Mouse (Mus musculus): ENCODE results near the gene Gm49711. TPM values are rescaled to one million over a fixed set of nuclear protein-coding genes. Genes with fewer than 3 reads are reported as not detected.

The Gm49711 gene
- polyA plus RNA-seq, 1 experiment: not detected

DNA sequence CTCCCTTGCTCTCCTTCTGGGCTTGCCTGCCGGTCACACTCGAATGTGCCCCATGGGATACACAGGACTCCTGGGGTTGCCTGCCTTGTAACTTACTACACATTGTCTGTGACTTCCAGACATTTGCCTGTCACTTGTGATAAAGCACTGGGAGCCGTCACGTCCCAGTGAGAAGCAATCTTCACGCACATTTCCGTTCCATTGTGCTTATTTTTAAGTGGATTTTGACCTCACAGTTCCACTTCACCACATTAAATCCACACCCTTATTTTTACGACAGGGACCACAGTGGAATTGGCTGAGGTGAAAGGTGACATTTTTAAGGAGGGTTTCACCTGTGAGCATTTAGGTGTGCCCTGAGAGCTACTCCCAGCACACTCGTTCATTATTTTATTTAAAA is 21.4 kb upstream of the Gm49711 start:
- H3K4me3 ChIP-seq (ENCODE audit: insufficient read depth, low read length): no peak overlapping the region
- no peaks in the 10 kb centered on the region for H3K4me1 ChIP-seq (ENCODE audit: control insufficient read depth, insufficient read depth, low read length)
- TF ChIP-seq POLR2A (IDR thresholded peaks at IDR 0.05; ENCODE audit: low read depth, low read length) (no peak), CTCF (IDR thresholded peaks at IDR 0.05; ENCODE audit: borderline replicate concordance, insufficient read depth, low read length) (no peak)
- H3K27ac ChIP-seq (ENCODE audit: insufficient read depth, low read length): no peak overlapping the region

DNA sequence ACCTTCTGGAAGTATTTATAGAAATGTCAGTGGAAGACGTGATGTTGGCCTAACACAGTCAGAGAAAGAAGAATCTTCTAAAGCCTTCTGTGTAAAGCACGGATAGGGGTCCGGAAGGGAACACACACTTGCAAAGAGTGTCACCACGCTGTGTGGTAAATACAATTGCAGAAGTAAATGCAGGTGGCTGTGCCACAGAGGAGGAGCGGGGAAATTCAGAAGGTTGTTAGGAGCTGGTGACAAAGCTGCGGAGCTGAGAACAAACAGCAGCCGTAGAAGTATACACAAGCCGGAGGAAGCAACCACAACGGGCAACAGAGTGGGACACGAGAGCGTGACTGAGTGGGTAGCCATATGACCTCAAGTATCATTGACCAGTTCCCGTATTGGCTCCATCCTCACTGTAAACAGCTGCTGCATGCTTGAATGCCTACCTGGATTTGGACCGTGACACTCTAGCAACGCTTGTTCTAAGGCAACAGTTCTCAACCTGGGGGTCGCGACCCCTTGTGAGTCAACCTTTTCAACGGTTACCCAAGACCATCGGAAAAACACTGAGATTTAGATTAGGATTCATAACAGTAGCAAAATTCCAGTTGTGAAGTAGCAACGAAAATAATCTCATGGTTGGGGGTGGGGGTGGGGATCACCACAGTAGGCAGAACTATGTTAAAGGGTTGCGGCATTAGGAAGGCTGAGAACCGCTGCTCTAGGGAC is 20.1 kb upstream of the Gm49711 start:
- Histone ChIP-seq H3K4me3 (ENCODE audit: insufficient read depth, low read length) (no peak overlapping the region), H3K27ac (ENCODE audit: insufficient read depth, low read length) (no peak overlapping the region), H3K4me1 (ENCODE audit: control insufficient read depth, insufficient read depth, low read length) (no peaks in the 10 kb centered on the region)
- TF ChIP-seq POLR2A (IDR thresholded peaks at IDR 0.05; ENCODE audit: low read depth, low read length): no peak
- TF ChIP-seq CTCF (IDR thresholded peaks at IDR 0.05; ENCODE audit: borderline replicate concordance, insufficient read depth, low read length): no peak

DNA sequence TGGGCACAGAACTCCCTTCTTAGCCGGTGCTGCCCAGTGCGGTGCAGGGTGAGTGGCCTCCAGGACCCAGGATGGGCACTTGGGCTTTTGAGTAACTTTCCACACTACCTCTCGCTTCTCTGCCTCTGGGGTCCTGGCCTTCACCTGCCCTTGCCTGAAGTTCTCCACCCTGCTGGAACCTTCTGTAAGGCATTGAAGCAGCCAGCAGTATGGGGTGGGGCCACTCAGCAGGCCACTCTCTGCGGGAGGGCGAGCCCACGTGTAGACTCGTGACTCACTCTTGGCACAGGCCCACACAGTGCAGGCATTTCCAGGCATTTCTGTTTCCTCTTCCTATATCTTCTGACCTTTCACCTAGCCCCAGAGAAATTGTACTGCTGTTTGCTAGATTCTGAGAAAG is 18.7 kb upstream of the Gm49711 start:
- no peaks in the 10 kb centered on the region for H3K4me1 ChIP-seq (ENCODE audit: control insufficient read depth, insufficient read depth, low read length)
- H3K4me3 ChIP-seq (ENCODE audit: insufficient read depth, low read length): no peak overlapping the region
- no peak for TF ChIP-seq CTCF (IDR thresholded peaks at IDR 0.05; ENCODE audit: borderline replicate concordance, insufficient read depth, low read length)
- no peak for TF ChIP-seq POLR2A (IDR thresholded peaks at IDR 0.05; ENCODE audit: low read depth, low read length)
- H3K27ac ChIP-seq (ENCODE audit: insufficient read depth, low read length): no peak overlapping the region

DNA sequence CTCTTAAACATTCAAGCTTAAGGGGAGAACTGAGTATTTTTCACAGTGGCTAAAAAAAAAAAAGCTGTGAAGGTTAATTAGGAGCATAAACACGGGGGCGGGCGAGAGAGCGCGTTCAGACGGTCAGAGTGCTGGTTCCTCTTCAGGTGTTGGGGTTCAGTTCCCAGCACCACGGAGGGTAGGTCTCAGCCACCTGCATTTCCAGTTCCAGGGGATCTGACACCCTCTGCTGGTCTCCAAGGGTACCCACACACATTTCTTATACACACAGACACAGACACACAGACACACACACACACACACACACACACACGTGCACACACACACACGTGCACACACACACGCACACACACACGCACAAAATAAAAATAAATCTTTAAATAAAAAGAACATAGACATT is 18.1 kb upstream of the Gm49711 start:
- no peaks in the 10 kb centered on the region for H3K4me1 ChIP-seq (ENCODE audit: control insufficient read depth, insufficient read depth, low read length)
- no peak overlapping the region for H3K4me3 ChIP-seq (ENCODE audit: insufficient read depth, low read length)
- no peak overlapping the region for H3K27ac ChIP-seq (ENCODE audit: insufficient read depth, low read length)
- no peak for TF ChIP-seq CTCF (IDR thresholded peaks at IDR 0.05; ENCODE audit: borderline replicate concordance, insufficient read depth, low read length)
- no peak for TF ChIP-seq POLR2A (IDR thresholded peaks at IDR 0.05; ENCODE audit: low read depth, low read length)

DNA sequence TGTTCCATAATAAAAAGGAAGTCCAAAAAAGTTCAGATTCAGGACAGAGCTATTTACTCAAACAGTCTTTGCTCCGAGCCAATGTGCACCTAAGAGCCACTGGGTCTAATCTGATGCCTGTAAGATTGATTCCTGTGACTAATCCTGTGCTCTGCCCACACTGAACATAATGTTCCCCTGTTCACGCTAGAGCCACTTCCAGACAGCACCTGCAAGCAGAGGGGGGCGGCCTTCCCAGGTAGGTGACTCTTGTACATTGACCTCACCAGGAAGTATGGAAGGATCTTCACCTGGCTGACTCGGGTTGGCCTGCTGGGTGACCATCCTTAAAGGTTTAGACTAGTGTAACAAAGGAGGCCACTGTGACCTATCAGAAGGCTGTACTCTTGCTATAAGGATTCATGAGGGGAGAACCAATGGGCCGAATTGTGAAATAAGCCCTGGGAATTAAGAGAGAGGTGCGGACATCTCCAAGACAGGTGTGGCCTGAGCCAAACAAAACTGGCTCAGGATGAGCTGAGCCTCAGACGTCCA is 6.3 kb upstream of the Gm49711 start:
- no peak overlapping the region for H3K4me3 ChIP-seq (ENCODE audit: insufficient read depth, low read length)
- H3K27ac ChIP-seq (ENCODE audit: insufficient read depth, low read length): no peak overlapping the region
- no peak for TF ChIP-seq POLR2A (IDR thresholded peaks at IDR 0.05; ENCODE audit: low read depth, low read length)
- no peak for TF ChIP-seq CTCF (IDR thresholded peaks at IDR 0.05; ENCODE audit: borderline replicate concordance, insufficient read depth, low read length)
- H3K4me1 ChIP-seq (ENCODE audit: control insufficient read depth, insufficient read depth, low read length): no peaks in the 10 kb centered on the region

DNA sequence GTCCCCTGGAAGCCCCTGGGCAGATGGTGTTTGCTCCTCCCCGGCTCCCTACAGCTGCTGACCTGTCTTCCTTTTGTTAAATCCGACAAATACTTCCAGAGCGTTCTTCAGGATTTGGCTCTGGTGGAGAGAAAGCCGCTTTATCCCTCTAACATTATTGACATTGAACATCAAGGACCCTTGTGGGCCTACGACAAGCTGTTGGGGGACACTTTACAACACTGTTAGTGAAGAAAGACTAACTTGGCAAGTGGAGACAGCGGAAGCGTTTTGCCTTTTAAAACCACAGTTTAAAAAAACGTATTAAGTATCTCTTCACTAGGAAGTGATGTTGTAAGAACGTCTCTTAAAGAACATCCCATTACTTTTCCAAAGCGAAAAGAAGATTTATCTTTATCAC is 5.5 kb upstream of the Gm49711 start:
- no peak overlapping the region for H3K27ac ChIP-seq (ENCODE audit: insufficient read depth, low read length)
- no peaks in the 10 kb centered on the region for H3K4me1 ChIP-seq (ENCODE audit: control insufficient read depth, insufficient read depth, low read length)
- TF ChIP-seq POLR2A (IDR thresholded peaks at IDR 0.05; ENCODE audit: low read depth, low read length) (no peak), CTCF (IDR thresholded peaks at IDR 0.05; ENCODE audit: borderline replicate concordance, insufficient read depth, low read length) (no peak)
- H3K4me3 ChIP-seq (ENCODE audit: insufficient read depth, low read length): no peak overlapping the region

DNA sequence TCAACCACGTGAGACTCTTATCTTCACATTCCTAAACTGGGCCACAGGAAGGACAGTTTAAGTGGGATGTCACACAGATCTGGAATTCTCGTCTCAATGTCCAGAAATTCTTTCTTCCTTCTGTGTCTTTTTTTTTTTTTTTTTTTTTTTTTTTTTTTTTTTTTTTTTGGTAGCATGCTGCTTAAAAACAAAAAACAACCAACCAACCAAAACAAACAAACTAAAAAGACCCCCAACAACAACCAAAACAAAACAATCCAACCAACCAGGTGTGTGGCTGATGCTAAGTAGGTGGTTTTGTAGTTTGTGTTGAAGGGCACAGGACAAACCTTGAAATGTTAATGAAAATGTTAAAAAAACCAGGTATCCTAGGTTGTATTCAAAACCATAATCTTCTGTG is 1.4 kb upstream of the Gm49711 start:
- no peak overlapping the region for H3K27ac ChIP-seq (ENCODE audit: insufficient read depth, low read length)
- no peak overlapping the region for H3K4me3 ChIP-seq (ENCODE audit: insufficient read depth, low read length)
- TF ChIP-seq CTCF (IDR thresholded peaks at IDR 0.05; ENCODE audit: borderline replicate concordance, insufficient read depth, low read length) (no peak), POLR2A (IDR thresholded peaks at IDR 0.05; ENCODE audit: low read depth, low read length) (no peak)
- no peaks in the 10 kb centered on the region for H3K4me1 ChIP-seq (ENCODE audit: control insufficient read depth, insufficient read depth, low read length)

DNA sequence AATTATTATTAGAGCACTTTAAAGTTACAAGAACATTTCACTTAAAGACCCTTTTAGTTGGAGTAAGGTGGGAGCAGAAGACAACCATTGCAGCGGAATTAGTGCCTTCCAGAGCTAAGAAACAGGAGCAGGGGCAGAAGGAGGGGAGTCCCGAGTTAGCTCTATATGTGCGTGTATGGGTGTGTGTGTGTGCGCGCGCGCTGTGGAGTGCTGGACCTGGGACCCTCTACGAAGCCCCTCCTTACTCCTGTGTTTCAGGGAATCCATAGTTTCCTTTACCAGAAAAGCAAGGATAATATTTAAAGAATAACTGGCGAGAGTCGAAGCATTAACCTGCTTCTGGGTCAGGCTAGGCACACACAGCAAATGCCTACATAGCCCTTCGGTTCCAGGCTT is 662 bp upstream of the Gm49711 start:
- H3K4me1 ChIP-seq (ENCODE audit: control insufficient read depth, insufficient read depth, low read length): no peaks in the 10 kb centered on the region
- peak overlapping the region; percentile 57 for H3K4me3 ChIP-seq (ENCODE audit: insufficient read depth, low read length)
- H3K27ac ChIP-seq (ENCODE audit: insufficient read depth, low read length): no peak overlapping the region
- TF ChIP-seq POLR2A (IDR thresholded peaks at IDR 0.05; ENCODE audit: low read depth, low read length) (no peak), CTCF (IDR thresholded peaks at IDR 0.05; ENCODE audit: borderline replicate concordance, insufficient read depth, low read length) (no peak)

DNA sequence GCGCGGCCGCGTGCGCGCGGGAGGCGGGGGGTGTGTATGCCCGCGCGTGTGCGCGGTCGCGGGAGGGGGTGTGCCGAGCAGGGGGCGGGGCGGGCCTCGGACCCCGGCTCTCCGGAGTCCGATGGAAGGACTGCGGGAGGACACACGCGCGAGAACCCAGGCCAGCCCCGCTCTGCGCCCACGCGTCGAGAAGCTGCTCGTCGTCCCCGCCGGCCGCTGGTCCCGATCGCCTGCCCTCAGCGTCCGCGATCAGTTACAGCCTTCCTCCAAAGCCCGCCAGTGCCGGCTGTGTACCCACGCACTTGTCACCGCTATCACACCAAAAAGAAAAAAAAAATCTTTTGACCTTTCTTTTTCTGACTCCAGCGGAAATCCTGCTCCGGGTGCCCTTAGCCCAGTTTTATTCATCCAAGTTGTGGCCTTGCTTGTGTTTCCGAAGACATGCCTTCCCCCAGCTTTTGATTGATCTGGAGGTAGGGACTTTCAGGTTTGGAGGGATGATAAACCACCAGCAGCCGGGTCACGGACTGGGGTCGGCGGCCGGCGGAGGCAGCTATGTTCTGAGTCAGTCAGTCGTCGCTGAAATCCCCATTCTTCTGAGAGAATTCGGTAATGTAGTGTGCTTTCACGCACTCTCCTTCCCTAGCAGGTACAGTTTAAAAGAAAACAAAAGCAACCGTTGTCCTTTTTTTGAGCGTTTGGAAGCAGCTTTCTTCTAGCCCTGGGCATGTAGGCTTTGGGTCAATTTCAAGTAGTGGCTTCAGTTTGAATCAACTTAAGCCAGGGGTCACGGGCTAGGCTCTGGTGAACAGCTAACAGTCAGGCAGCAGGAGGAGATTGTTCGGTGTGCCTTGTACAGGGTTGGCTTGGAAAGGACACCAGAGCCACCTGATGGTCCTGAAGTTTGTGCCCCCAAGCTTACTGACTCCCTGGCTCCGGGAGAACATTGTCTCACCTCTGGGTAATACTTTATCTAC is 816 bp downstream of the Gm49711 start:
- TF ChIP-seq CTCF (IDR thresholded peaks at IDR 0.05; ENCODE audit: borderline replicate concordance, insufficient read depth, low read length) (no peak), POLR2A (IDR thresholded peaks at IDR 0.05; ENCODE audit: low read depth, low read length) (no peak)
- Histone ChIP-seq H3K27ac (ENCODE audit: insufficient read depth, low read length) (no peak overlapping the region), H3K4me1 (ENCODE audit: control insufficient read depth, insufficient read depth, low read length) (no peaks in the 10 kb centered on the region), H3K4me3 (ENCODE audit: insufficient read depth, low read length) (peak overlapping the region; percentile 78)

Data from embryonic fibroblast, embryonic 13.5 days (primary cell).